Mouse (Mus musculus) embryonic facial prominence, embryonic 10.5 days (tissue): ENCODE measurements around the gene Dand5. TPM values are rescaled to one million over a fixed set of nuclear protein-coding genes. Genes with fewer than 3 reads are reported as not detected.

Experiments
- DNase-seq: peaks from one replicate; pipeline ENCODE4 v3.0.0-alpha.2; 2017; ENCODE audit warnings: low spot score
- H3K27ac ChIP-seq: fragments of 300-500 bp; sonication (generic); replicated peaks from 2 replicates; pipeline ENCODE4 v1.5.1; 2016; ENCODE audit warnings: mild to moderate bottlenecking
- H3K27me3 ChIP-seq: fragments of 300-500 bp; sonication (generic); replicated peaks from 2 replicates; pipeline ENCODE4 v1.6.1; 2016; ENCODE audit warnings: low read depth, mild to moderate bottlenecking; ENCODE audit not compliant: poor library complexity, severe bottlenecking
- H3K36me3 ChIP-seq: fragments of 300-500 bp; sonication (generic); replicated peaks from 2 replicates; pipeline ENCODE4 v1.6.1; 2016; ENCODE audit warnings: mild to moderate bottlenecking, moderate library complexity
- H3K4me1 ChIP-seq: fragments of 300-500 bp; sonication (generic); 2 replicates; pipeline ENCODE4 v1.6.1; 2016
- H3K4me3 ChIP-seq: fragments of 300-500 bp; sonication (generic); 2 replicates; pipeline ENCODE4 v1.5.1; 2016; ENCODE audit warnings: mild to moderate bottlenecking, moderate library complexity
- H3K9me3 ChIP-seq: fragments of 300-500 bp; sonication (generic); 2 replicates; pipeline ENCODE4 v1.6.1; 2016; ENCODE audit warnings: mild to moderate bottlenecking
- WGBS: fragments of 180-500 bp; shearing (Covaris S2); methylation state at CpG from one replicate; pipeline ENCODE4 v1.1.7; 2016; 5-methylcytosine and 5-hydroxymethylcytosine counted together
- polyA plus RNA-seq: library from polyadenylated mRNA; unstranded; fragments of >200 nt; fragmentation: Nextera tagmentation; extraction: Ambion mirVana; gene quantifications from 2 replicates; pipeline ENCODE4 v1.2.1, GENCODE M21; 2016

Gene Dand5
- polyA plus RNA-seq, 1 experiment from 2014 or later, result 2.8 TPM

DNA sequence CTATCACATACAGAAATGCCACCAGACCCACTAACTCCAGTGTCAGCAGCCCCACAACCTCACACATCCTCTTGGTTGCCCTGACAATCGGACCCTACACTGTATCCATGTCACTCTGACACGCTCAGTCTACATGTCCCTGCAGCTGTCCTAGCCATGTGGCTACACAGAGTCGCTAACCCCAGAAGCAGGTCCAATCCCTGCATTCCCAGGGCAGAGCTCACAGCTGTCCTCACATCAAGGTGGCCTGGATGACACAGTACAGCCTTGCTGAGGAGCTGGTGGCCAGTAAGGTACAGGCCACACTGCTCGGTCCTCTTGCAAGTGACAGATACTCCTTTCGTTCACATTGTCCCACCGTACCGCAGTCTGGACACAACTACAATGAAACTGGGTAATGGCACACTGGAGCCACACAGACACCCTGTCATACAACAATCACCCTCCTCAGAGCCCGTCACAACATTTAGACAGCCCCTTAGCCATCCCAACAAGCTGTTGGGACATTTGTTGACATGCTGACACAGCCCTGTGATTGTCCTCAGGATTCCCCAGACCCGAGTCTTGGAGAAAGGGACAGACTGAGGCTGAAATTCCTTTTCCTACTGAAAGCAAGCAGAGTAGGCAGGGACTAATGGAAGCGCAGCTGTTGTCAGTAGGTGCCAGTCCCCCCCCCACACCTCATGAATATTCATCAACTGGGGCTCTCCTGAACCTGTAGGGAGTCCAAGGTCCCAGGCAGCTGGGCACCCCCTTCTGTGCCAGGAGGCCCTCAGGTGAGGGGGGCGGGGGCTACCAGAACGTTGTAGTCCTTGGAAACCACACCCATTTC is 13.3 kb downstream of the Dand5 start:
- Histone ChIP-seq H3K36me3 (no peaks in the 10 kb centered on the region), H3K4me1 (peaks cover 9% of the 10 kb centered on the region), H3K4me3 (no peak overlapping the region), H3K9me3 (peaks cover 4% of the 10 kb centered on the region; the same call in 1 of the 2 replicates), H3K27ac (no peak overlapping the region), H3K27me3 (peaks cover 99% of the 10 kb centered on the region)
- DNase-seq, result no peak
- 54% methylated on average over 12 of the region's 12 CpGs for WGBS

DNA sequence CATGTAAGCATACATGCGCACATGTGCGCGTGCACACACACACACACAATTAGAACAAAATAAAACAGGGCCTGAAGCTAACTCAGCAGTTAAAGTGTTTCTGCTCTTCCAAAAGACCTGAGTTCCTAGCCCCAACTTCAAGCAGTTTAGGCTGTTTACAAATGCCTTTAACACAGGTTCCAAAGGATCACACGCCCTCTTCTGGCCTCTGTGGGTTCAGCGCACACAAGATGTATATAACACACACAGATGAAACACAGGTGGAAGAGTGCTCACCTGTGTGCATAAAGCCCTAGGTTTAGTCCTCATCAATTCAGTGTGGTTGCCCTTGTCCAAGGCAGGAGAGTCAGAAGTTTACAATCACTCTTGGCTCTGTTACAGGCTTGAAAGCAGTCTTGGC is 16.6 kb downstream of the Dand5 start:
- H3K27me3 ChIP-seq, result peaks cover 99% of the 10 kb centered on the region

DNA sequence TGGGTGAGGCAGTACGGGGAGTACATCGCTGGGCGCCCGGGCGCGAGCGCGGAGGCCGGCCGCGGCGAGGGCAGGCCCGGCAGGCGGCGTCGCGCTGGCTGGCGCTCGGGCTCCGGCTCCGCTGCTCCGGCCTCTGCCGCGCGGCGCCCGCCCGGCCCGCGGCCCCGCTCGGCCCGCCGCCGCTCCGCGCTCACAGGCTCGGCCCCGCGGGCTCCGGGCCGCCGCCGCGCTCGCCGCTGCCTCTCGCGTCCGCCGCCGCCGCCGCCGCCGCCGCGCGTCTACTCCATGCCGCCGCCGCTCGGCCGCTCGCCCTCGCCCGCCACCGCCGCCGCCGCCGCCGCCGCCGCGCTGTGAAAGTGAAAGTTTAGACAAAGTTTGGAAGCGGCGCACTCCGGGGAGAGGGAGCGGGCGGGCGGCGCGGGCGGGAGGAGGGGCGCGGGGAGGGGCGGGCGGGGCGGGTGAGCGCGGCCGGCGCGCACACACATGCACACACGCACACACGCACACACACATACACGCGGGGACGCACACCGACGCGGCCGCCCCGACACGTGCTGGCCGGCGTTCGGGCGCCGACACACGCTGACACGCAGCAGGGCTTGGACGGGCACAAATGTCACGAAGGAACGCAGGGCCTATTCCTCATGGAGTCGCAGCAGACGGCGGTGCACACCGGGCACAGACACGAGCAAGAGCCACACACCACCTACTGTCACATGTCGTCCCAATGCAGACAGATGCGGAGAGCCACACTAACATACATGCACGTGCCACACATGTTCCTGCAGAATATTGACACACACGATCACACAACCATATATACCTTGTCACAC is 22.4 kb downstream of the Dand5 start, which contains the start of gene Nfix:
Nfix (minus strand) TSS at position 346 of the 833 bp plus-strand sequence.
- Histone ChIP-seq H3K9me3 (no peaks in the 10 kb centered on the region), H3K4me1 (peaks cover 18% of the 10 kb centered on the region), H3K27me3 (peaks cover 97% of the 10 kb centered on the region), H3K4me3 (peak within 1 kb of the TSS; percentile 59), H3K36me3 (no peaks in the 10 kb centered on the region), H3K27ac (peak within 1 kb of the TSS; percentile 25)
- WGBS, result 19% methylated on average over 105 of the region's 125 CpGs
- DNase-seq, result peak; percentile 67

More for the DNA sequence above, 16.6 kb downstream of the Dand5 start:
- peaks cover 8% of the 10 kb centered on the region for H3K4me1 ChIP-seq
- H3K9me3 ChIP-seq, result peaks cover 4% of the 10 kb centered on the region; the same call in 1 of the 2 replicates
- no peak for DNase-seq
- H3K4me3 ChIP-seq, result no peak overlapping the region
- no peak overlapping the region for H3K27ac ChIP-seq
- 94% methylated on average over 5 of the region's 5 CpGs for WGBS
- H3K36me3 ChIP-seq, result no peaks in the 10 kb centered on the region

DNA sequence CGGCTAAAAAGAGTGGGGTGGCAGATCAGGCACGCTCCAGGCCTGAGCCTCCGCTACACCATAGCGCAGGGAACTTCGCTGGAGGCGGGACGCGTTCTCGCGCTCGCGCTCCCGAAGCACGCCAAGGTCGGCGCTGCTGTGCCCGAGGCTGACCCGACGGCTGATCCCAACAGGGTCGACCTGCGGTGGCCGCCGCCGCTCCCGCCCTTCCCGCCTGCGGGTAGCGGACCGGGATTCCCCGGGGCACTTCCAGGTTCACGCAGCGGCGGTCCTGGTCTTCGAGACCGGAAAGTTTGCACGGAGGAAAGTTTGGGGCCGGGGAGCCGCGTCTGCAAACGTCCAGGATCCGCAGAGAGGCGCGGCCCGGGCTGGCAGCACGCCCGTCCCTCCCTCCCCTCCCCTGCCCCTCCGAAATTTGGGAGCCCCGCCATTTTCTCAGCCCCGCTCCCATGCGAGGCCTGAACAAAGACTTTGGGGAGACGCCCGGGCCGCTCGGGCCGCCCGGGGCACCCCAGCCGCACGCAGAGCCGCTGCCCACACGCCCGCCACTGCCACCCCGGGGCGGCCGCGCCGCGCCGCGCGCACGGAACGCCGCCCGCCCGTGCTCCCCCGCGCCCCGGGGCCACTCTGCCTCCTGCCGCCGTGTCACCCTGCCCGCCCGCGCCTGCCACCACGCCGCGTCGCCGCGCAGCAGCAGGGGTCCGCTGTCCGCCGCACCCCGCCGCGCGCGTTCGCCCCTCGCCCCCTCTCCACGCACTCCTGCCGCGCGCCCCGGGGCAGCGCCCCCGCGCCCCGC is 23.3 kb downstream of the Dand5 start:
- WGBS, result 2% methylated on average over 105 of the region's 108 CpGs

DNA sequence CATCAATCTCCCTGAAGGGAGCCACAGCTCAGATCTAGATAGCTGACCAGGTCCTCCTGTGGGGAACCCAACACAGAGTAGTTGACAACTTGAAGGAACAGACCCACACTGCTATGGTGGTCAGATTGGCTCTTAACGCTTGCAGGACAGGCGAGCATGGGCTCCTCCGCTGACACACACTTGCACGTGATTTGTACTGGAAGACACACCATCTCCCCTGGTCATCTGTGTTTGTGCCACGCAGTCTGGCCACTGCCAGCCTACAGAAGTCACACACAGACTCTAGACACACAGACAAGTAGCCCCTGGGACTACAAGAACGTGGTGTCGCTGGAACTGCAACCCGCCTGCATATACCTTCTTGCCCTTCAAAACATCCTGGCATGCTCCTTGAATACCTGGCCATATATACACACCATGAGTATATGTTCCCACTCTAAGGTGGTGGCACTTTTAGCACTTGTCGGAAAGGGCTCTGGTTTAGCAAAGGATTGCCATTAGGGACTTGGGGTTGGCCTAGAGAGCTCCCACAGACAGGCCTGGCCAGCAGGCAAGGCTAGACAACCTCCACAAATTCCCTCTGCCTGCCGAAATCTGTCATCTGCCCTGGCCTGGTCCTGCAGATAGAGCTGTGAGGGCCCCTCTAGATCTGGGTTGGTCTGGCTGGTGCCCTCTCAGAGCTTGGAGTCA is 24.0 kb downstream of the Dand5 start:
- 30% methylated on average over 10 of the region's 10 CpGs for WGBS

More for the DNA sequence above, 23.3 kb downstream of the Dand5 start:
- Histone ChIP-seq H3K4me1 (peaks cover 18% of the 10 kb centered on the region), H3K4me3 (peak overlapping the region; percentile 59), H3K36me3 (no peaks in the 10 kb centered on the region), H3K27ac (peak overlapping the region; percentile 25), H3K9me3 (no peaks in the 10 kb centered on the region), H3K27me3 (peaks cover 97% of the 10 kb centered on the region)
- peak; percentile 55 for DNase-seq

DNA sequence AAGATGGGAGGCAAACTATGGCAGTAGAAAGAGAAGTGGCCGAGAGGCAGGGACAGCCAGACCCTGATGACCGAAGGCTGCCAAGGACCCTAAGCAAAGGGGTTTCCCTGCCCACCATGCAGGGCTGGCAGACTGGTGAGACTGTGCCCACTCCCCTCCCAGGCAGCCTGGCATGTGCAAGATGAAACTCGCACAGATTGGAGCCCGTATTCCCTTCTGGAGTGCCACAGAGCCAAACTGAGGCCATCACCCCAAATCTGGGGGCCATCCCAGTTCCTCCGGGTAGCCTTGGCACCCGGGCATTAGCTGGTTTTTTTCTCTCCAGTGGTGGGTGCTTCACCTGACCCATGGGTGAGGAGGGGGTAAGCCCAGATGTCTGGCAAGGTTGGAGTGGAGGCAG is 24.7 kb downstream of the Dand5 start:
- WGBS, result 68% methylated on average over 6 of the region's 6 CpGs
- peak; percentile 11 for DNase-seq
- Histone ChIP-seq H3K27me3 (peaks cover 97% of the 10 kb centered on the region), H3K4me1 (peaks cover 19% of the 10 kb centered on the region), H3K36me3 (no peaks in the 10 kb centered on the region), H3K4me3 (no peak overlapping the region), H3K9me3 (no peaks in the 10 kb centered on the region), H3K27ac (no peak overlapping the region)

More for the DNA sequence above, 24.0 kb downstream of the Dand5 start:
- peak overlapping the region; percentile 59 for H3K4me3 ChIP-seq
- peaks cover 22% of the 10 kb centered on the region for H3K4me1 ChIP-seq
- no peaks in the 10 kb centered on the region for H3K9me3 ChIP-seq
- no peak overlapping the region for H3K27ac ChIP-seq
- peak; percentile 28 for DNase-seq
- no peaks in the 10 kb centered on the region for H3K36me3 ChIP-seq
- peaks cover 97% of the 10 kb centered on the region for H3K27me3 ChIP-seq

DNA sequence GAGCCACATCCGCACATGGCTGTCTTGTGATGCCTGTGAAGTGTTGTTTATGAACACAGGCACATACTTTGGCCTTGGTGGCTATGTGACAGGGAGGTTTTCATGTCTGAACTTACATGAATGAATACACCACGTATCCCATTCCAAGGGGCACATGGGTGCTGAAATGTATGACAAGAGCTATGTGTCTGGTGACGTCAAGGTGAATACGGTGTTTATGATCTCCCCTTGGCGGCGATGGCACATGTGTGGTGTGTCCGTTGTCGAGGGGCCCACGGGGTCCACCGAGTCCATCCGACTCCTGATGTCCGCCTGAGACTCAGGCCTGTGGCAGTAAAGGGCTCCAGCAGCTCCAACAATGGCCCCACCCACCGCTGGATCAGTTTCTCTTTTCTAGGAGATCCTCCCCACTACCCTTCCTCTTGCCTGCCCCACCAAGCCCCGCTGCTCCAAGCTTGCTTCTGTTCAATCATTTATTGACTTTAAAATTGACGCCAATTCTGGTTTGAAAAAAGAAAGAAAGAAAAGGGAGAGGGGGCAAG is 25.3 kb downstream of the Dand5 start:
- Histone ChIP-seq H3K9me3 (no peaks in the 10 kb centered on the region), H3K36me3 (no peaks in the 10 kb centered on the region), H3K4me3 (no peak overlapping the region), H3K27me3 (peaks cover 97% of the 10 kb centered on the region), H3K4me1 (peaks cover 19% of the 10 kb centered on the region), H3K27ac (no peak overlapping the region)
- 75% methylated on average over 15 of the region's 15 CpGs for WGBS
- DNase-seq, result peak; percentile 17

DNA sequence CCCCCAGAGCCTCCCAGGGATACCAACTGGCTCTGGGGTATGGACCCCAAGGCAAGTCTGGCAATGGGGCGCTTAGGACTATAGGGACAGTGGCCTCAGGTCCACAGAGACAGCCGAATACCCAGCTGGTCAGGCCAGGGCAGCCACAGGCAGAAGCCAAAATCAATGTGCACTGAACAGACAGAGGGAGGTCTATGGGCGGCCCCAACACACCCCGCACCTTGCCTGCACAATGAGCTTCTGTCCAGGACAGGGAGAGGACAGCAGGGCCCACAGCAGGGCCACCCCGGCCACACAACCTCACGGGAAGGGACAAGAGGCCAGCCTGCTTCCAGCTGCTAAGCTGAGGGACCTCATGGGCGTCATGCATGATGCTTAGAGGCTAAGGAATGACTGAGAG is 28.1 kb downstream of the Dand5 start:
- peaks cover 12% of the 10 kb centered on the region for H3K4me1 ChIP-seq
- no peaks in the 10 kb centered on the region for H3K9me3 ChIP-seq
- no peak for DNase-seq
- H3K27ac ChIP-seq, result no peak overlapping the region
- WGBS, result 47% methylated on average over 7 of the region's 7 CpGs
- no peak overlapping the region for H3K4me3 ChIP-seq
- H3K36me3 ChIP-seq, result no peaks in the 10 kb centered on the region
- peaks cover 100% of the 10 kb centered on the region for H3K27me3 ChIP-seq

DNA sequence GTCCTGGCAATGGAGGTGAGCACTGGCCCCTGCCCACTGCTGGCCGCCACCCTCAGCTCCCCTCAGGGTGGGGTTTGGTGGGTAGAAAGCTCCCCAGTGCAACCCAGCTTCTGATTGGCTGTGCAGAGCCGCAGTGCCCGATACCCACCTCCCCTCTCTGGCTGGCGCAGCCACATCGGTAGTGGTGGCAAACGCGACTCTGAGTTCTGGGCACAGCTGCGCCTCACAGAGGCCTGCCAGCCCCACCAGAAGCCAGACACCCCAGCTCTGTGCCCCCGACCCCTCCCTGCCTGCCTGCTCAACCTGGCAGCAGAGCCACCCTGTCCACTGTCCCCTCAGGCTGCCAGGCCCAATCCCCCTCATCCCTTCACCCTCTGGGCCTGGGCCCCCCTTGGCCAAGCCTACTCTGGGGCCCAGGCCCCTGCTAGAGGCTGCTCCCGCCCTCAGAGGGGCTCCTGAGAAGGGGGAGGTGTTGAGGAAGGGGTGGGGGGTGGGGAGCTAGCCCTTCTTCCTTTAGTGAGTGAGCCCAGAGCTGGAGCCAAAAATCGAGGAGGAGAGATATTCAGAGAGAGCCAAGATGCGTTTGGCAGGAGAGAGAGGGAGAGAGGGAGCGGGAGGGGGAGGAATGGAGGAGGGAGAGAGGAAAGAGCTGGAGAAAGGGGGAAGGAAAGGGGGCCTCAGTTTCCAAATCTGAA is 28.7 kb downstream of the Dand5 start:
- H3K27me3 ChIP-seq, result peaks cover 100% of the 10 kb centered on the region
- no peak overlapping the region for H3K27ac ChIP-seq
- H3K4me1 ChIP-seq, result peaks cover 7% of the 10 kb centered on the region
- H3K4me3 ChIP-seq, result no peak overlapping the region
- H3K36me3 ChIP-seq, result no peaks in the 10 kb centered on the region
- DNase-seq, result no peak
- 51% methylated on average over 13 of the region's 13 CpGs for WGBS
- no peaks in the 10 kb centered on the region for H3K9me3 ChIP-seq

DNA sequence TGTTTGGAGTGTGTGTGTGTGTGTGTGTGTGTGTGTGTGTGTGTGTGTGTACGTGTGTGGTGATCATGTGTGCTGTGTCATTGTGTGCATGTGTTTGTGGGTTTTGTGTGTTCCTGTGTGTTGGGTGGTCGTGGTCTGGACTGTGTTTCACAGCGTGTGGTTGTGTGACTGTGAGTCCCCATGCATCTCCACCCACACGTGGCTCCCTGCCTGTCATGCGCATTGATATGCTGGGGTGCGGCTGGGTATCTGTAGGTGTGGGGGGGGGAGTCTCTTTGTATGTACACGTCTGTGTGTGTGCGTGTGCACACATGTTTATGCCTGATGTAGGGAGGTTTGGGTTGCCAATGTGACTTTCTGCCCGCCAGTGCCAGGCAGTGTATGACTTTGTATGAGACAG is 29.5 kb downstream of the Dand5 start:
- DNase-seq, result no peak
- H3K27me3 ChIP-seq, result peaks cover 100% of the 10 kb centered on the region
- peaks cover 4% of the 10 kb centered on the region; the same call in 1 of the 2 replicates for H3K4me1 ChIP-seq
- no peaks in the 10 kb centered on the region for H3K36me3 ChIP-seq
- H3K4me3 ChIP-seq, result no peak overlapping the region
- H3K9me3 ChIP-seq, result no peaks in the 10 kb centered on the region
- no peak overlapping the region for H3K27ac ChIP-seq
- 83% methylated on average over 9 of the region's 9 CpGs for WGBS

DNA sequence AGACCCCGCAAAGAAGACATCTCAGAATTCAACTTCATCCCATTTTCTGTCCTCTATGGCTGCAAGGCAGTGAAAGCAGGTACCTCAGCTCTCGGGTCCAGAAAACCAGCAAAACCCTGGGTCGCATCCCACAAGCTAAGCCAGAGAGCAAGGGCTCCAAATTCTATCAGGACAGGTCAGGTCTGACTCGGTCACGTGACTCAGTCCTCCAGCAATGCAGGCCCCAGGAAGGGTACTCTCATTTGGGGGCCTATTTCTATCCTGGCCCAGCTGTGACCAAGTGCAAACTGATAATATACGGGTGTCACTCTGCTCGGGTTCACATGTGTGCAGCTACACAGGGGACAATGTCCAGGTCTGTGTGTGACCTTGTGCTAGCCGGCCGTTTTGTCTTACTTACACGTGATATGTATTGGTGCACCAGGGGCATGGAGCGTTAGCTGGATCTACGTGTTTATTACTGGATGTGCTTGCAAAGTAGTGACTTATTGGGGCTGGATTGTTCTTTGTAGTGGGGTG is 30.1 kb downstream of the Dand5 start:
- Histone ChIP-seq H3K9me3 (no peaks in the 10 kb centered on the region), H3K4me1 (peaks cover 4% of the 10 kb centered on the region; the same call in 1 of the 2 replicates)
- no peak for DNase-seq

More for the DNA sequence above, 30.1 kb downstream of the Dand5 start:
- WGBS, result 74% methylated on average over 12 of the region's 12 CpGs
- Histone ChIP-seq H3K27ac (no peak overlapping the region), H3K36me3 (no peaks in the 10 kb centered on the region), H3K27me3 (peaks cover 100% of the 10 kb centered on the region), H3K4me3 (no peak overlapping the region)
